Mouse (Mus musculus): ENCODE results near the gene Upf2.

- TF ChIP-seq POLR2A (IDR thresholded peaks at IDR 0.05; ENCODE audit: low read depth, low read length) (no peak), CTCF (IDR thresholded peaks at IDR 0.05; ENCODE audit: extremely low read depth, insufficient read length, insufficient replicate concordance, low read depth, low read length) (no peak)
These were observed 6.4 kb downstream of the Upf2 start for GRCm38 (mm10) chr2:5957705-5958104.

All from small intestine, adult 2 months (tissue).